Mouse (Mus musculus) erythroid progenitor cell, adult 5-6 weeks (primary cell): Measurements from ENCODE around the gene Tmem150a. TPM values are rescaled to one million over a fixed set of nuclear protein-coding genes. Genes with fewer than 3 reads are reported as not detected.
A peak's percentile ranks its signal among the peaks of the same experiment; 100 is the strongest.

Experiments used
- ATAC-seq: replicated peaks from 2 replicates; pipeline ENCODE4 v1.8.0; 2016; ENCODE audit warnings: moderate number of reproducible peaks, mild to moderate bottlenecking, moderate TSS enrichment, inconsistent platforms; ENCODE audit not compliant: poor library complexity, low FRiP score, severe bottlenecking
- total RNA-seq, 2 experiments: library from RNA; stranded (forward) in 1 of 2; stranded (reverse) in 1 of 2; fragments of 150-400 nt in 1 of 2; fragments of 186-747, 209-891 nt in 1 of 2; gene quantifications; 2 replicates each; pipeline versions ENCODE4 v1.2.3 to v1.2.4; 2015 to 2017; ENCODE audit warnings: low replicate concordance in 2 of 2

Tmem150a gene
- total RNA-seq, 2 experiments from 2014 or later, result 0.61 to 11.7 TPM

DNA sequence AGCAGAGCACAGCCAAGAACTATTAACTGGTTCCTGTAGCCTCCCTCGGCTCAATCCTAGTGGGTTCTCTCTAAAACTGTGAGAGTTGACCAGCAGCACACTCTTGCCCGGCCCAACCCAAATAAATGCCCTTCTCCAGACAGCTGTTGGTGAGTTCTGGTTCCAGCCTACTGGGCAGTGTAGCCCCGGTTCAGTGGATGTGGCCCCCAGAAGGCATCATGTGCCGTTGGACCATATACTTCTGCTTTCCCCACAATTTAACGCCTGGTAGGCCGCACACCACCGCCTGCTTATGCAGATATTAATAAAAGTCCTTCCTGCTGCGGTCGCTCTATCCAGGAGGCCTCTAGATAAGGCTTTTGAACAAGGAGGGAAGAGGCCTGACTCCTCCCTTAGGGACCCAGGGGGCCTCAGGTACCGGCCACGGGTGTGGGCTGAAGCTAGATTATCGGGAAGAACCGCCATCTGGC lies 34.3 kb downstream of the Tmem150a start:
- peak; percentile 82 for ATAC-seq

DNA sequence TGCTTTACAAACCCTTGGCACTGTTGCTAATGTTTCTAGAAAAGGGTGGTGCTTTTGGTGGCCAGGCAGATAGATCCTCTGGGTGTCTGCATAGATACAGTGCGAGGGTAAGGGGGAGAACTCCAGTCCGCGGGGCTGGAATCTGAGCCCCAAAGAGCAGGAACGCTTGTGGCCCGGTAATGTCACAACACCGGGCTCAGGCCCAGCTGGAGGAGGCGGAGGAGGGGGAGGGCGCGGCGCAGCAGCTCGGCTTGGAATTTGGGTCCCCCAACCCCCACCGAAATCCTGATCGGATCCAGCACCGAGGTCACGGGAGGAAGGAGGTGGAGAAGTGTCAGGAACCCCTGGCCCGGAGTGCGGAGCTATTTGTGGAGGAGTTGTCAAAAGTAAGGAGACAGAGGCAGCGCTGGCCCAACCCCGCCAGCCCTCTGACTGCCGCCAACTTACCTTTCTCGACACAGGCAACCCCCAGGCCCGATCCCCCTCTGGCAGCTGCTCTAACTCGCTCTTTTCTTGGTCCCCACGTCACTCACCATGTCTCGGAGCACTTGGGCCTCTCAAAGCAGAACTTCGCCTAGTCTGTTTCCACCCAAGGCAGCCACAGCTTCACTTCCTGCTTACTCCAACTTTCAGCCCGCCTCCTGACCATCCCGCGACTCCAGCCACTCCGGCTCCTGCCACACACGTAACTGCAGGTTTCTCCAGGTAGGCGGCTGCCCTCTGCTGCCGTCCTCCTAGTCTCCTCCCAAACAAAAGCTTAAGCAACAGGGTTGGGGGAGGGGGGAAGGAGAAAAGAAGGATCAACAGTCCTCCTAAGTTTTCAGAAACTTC lies 34.9 kb downstream of the Tmem150a start, which contains the start of gene Vamp8:
TSS of gene Vamp8 (minus strand) at position 763 of the 831 bp plus-strand sequence.
- ATAC-seq, result peak; percentile 61

DNA sequence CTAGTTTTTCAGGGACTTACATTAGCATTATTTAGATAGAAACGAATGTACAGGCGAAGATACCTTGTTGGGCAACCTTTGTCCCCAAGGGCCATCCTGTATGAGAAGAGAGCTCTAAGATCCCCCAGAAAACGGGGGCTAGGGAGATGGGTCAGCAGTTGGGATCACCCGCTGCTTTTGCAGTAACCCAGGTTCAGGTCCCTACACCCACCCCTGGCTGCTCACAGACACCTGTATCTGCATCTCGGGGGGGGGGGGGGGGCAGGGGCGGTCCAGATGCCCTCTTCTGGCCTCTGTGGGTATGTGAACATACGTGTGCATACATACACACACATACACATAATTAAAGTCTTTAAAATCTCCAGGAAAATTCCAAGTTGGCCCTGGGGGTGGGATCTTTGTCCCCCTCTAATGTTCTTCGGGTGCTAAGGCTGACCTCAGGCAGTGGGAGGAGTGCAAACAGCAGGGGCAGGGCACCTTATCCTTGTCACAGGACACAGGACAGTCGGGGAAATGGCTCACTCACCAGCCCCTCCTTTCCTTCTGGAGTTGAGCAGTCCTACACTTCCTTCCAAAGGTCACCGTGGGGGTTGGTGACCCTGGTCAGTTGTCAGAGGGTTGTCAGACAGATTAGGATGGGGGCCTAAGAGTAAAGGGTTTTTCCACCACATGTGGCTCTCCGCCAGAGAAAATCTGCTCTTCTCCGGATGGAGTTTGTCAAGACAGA lies 35.7 kb downstream of the Tmem150a start:
- ATAC-seq, result peak; percentile 62

DNA sequence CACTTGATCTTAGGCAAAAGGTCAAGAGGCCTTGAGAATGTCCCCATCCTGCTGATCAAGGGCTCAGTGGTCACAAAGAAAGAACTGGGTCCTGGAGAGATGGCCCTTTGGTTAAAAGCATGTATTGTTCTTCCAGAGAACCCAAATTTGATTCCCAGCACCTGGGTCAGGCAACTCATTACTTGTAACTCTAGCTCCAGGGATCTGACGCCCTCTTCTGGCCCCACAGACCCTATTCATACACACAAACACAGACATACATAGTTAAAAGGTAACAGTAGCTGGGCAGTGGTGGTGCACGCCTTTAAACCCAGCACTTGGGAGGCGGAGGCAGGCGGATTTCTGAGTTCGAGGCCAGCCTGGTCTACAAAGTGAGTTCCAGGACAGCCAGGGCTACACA lies 37.1 kb downstream of the Tmem150a start:
- no peak for ATAC-seq

GRCm38 (mm10) chr6:72396837-72397251 lies 41.6 kb downstream of the Tmem150a start:
- no peak for ATAC-seq

DNA sequence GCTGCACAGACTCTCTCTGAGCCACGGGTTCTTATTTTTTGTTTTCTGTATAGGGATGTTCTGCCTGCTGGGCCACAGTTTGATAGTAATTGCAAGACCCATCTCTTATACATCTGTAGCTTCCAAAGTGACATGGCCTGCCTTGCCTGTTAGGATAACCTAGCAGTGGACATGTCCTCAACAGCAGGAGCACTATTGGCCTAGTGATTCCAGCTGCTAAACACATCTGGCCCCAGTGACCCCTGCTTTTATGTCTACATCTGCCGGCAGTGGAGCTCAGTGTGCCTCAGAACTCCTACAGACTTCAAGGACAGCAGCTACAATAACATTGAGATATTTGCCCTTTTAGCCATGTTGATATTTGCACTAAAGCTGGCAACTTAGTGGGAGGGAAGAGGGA lies 44.7 kb downstream of the Tmem150a start:
- no peak for ATAC-seq

GRCm38 (mm10) chr6:72401875-72402274 lies 46.6 kb downstream of the Tmem150a start:
- ATAC-seq, result peak; percentile 90

- no peak for ATAC-seq
These were observed 50.1 kb downstream of the Tmem150a start for GRCm38 (mm10) chr6:72405356-72405755.

GRCm38 (mm10) chr6:72407119-72407518 lies 51.9 kb downstream of the Tmem150a start:
- peak; percentile 93 for ATAC-seq

Other genes with a start within 250 kb of the Tmem150a start
- not detected in 2 replicates for gene Atoh8, start 119.9 kb upstream of the Tmem150a start, total RNA-seq (2015; ENCODE audit: low replicate concordance)
- not detected in 2 replicates for gene Atoh8, start 119.9 kb upstream of the Tmem150a start, total RNA-seq (2017; ENCODE audit: low replicate concordance)
- not detected in 2 replicates for gene Sftpb, start 50.8 kb upstream of the Tmem150a start, total RNA-seq (2015; ENCODE audit: low replicate concordance)
- not detected in 2 replicates for gene Sftpb, start 50.8 kb upstream of the Tmem150a start, total RNA-seq (2017; ENCODE audit: low replicate concordance)
- 62.9 and 90.1 TPM in 2 replicates for gene Usp39, start 10.3 kb upstream of the Tmem150a start, total RNA-seq (2015; ENCODE audit: low replicate concordance)
- 63.4 and 92.7 TPM in 2 replicates for gene Usp39, start 10.3 kb upstream of the Tmem150a start, total RNA-seq (2017; ENCODE audit: low replicate concordance)
- gene 0610030E20Rik, start 8.1 kb upstream of the Tmem150a start, total RNA-seq (2015; ENCODE audit: low replicate concordance), result 23.4 and 33.1 TPM in 2 replicates
- gene 0610030E20Rik, start 8.1 kb upstream of the Tmem150a start, total RNA-seq (2017; ENCODE audit: low replicate concordance), result 21.6 and 29.3 TPM in 2 replicates
- gene Rnf181, start 11.5 kb downstream of the Tmem150a start, total RNA-seq (2015; ENCODE audit: low replicate concordance), result 68.5 and 96.0 TPM in 2 replicates
- gene Rnf181, start 11.5 kb downstream of the Tmem150a start, total RNA-seq (2017; ENCODE audit: low replicate concordance), result 56.4 and 69.8 TPM in 2 replicates
- gene Vamp5, start 25.0 kb downstream of the Tmem150a start, total RNA-seq (2015; ENCODE audit: low replicate concordance), result 85.1 and 98.0 TPM in 2 replicates
- 23.8 and 24.3 TPM in 2 replicates for gene Vamp5, start 25.0 kb downstream of the Tmem150a start, total RNA-seq (2017; ENCODE audit: low replicate concordance)
- gene Vamp8, start 35.3 kb downstream of the Tmem150a start, total RNA-seq (2015; ENCODE audit: low replicate concordance), result 234 and 259 TPM in 2 replicates
- gene Vamp8, start 35.3 kb downstream of the Tmem150a start, total RNA-seq (2017; ENCODE audit: low replicate concordance), result 212 and 229 TPM in 2 replicates
- gene Ggcx, start 58.9 kb downstream of the Tmem150a start, total RNA-seq (2015; ENCODE audit: low replicate concordance), result 1.4 and 7.1 TPM in 2 replicates
- gene Ggcx, start 58.9 kb downstream of the Tmem150a start, total RNA-seq (2017; ENCODE audit: low replicate concordance), result 2.6 and 5.9 TPM in 2 replicates
- gene Mat2a, start 84.1 kb downstream of the Tmem150a start, total RNA-seq (2015; ENCODE audit: low replicate concordance), result 299 and 345 TPM in 2 replicates
- 107 TPM in 2 replicates for gene Mat2a, start 84.1 kb downstream of the Tmem150a start, total RNA-seq (2017; ENCODE audit: low replicate concordance)
- not detected in 2 replicates for gene Sh2d6, start 166.3 kb downstream of the Tmem150a start, total RNA-seq (2015; ENCODE audit: low replicate concordance)
- gene Sh2d6, start 166.3 kb downstream of the Tmem150a start, total RNA-seq (2017; ENCODE audit: low replicate concordance), result not detected in 2 replicates
- 9.0 and 15.5 TPM in 2 replicates for gene Capg, start 188.9 kb downstream of the Tmem150a start, total RNA-seq (2015; ENCODE audit: low replicate concordance)
- 12.6 and 28.6 TPM in 2 replicates for gene Capg, start 188.9 kb downstream of the Tmem150a start, total RNA-seq (2017; ENCODE audit: low replicate concordance)
- gene Elmod3, start 243.0 kb downstream of the Tmem150a start, total RNA-seq (2015; ENCODE audit: low replicate concordance), result 5.0 and 5.9 TPM in 2 replicates
- gene Elmod3, start 243.0 kb downstream of the Tmem150a start, total RNA-seq (2017; ENCODE audit: low replicate concordance), result 0.13 and 2.5 TPM in 2 replicates
- gene Retsat, start 243.0 kb downstream of the Tmem150a start, total RNA-seq (2015; ENCODE audit: low replicate concordance), result 3.4 and 13.0 TPM in 2 replicates
- gene Retsat, start 243.0 kb downstream of the Tmem150a start, total RNA-seq (2017; ENCODE audit: low replicate concordance), result 1.4 and 1.5 TPM in 2 replicates